Mouse (Mus musculus) forebrain, embryonic 12.5 days (tissue): ENCODE data around the gene Ankra2. TPM values are rescaled to one million over a fixed set of nuclear protein-coding genes. Genes with fewer than 3 reads are reported as not detected.

ENCODE experiments used
- ATAC-seq: fragments of 200-750 bp; cut with Nextera tagmentation; 2 replicates; pipeline ENCODE4 v1.8.0; 2017; ENCODE audit warnings: moderate TSS enrichment; ENCODE audit not compliant: low FRiP score
- H3K27ac ChIP-seq: fragments of 300-500 bp; sonication (generic); 2 replicates; pipeline ENCODE4 v1.5.1; 2016; ENCODE audit warnings: mild to moderate bottlenecking
- H3K27me3 ChIP-seq: fragments of 300-500 bp; sonication (generic); 2 replicates; pipeline ENCODE4 v1.6.1; 2016; ENCODE audit warnings: mild to moderate bottlenecking
- H3K36me3 ChIP-seq: fragments of 300-500 bp; sonication (generic); replicated peaks from 2 replicates; pipeline ENCODE4 v1.6.1; 2016; ENCODE audit warnings: mild to moderate bottlenecking
- H3K4me1 ChIP-seq: fragments of 300-500 bp; sonication (generic); 2 replicates; pipeline ENCODE4 v1.6.1; 2016
- H3K4me2 ChIP-seq: fragments of 300-500 bp; sonication (generic); 2 replicates; pipeline ENCODE4 v1.6.1; 2016; ENCODE audit warnings: mild to moderate bottlenecking, moderate library complexity
- H3K4me3 ChIP-seq: fragments of 300-500 bp; sonication (generic); replicated peaks from 2 replicates; pipeline ENCODE4 v1.5.1; 2016; ENCODE audit warnings: mild to moderate bottlenecking
- H3K9ac ChIP-seq: fragments of 300-500 bp; sonication (generic); 2 replicates; pipeline ENCODE4 v1.6.1; 2016; ENCODE audit warnings: mild to moderate bottlenecking
- H3K9me3 ChIP-seq: fragments of 300-500 bp; sonication (generic); 2 replicates; pipeline ENCODE4 v1.6.1; 2016
- WGBS: fragments of 180-500 bp; shearing (Covaris S2); methylation state at CpG from one replicate; pipeline ENCODE4 v1.1.7; 2016; 5-methylcytosine and 5-hydroxymethylcytosine counted together
- polyA plus RNA-seq: library from polyadenylated mRNA; unstranded; fragments of >200 nt; fragmentation: Nextera tagmentation; extraction: Ambion mirVana; gene quantifications from 2 replicates; pipeline ENCODE4 v1.2.1, GENCODE M21; 2016

Ankra2 gene
- polyA plus RNA-seq, 1 experiment from 2014 or later: 36.2 TPM

DNA sequence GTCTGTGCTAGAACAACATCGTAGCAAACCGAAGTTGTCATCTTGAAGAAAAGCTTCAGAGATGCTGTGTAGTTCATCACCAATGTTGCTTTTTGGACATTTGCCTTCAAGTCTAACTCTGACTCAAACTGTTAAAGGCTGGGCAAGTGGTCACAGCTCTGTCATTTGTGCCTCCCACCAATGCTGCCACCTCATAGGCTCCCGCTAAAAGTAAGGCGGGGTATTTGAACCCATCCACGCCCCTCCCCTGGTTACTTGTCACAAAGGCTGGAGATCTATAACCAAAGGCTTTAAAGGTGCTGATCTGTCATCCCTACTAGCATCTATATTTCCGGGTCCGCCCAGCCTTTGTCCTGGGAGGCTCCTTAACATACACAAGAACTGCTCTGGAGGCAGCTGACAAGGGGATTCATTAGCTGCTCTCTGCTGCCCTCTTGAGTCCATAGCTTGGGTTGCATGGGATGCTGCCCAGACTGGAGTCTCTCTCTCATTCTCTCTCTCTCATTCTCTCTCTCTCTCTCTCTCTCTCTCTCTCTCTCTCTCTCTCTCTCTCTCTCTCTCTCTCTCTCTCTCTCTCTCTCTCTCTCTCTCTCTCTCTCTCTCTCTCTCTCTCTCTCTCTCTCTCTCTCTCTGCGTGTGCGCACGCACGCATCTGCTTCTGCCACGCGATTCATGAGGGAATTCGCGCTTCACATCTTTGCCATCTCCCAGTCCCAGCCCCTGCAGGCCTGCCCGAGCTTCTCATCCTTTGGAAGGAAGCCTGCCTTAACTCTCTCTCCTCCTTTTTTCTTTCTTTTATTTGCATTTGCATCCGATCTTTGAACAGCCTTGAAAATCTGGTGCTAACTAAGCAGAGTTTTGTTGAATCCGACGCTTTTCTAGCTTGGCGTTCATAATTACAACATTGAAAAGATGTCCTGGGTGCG, 36.2 kb downstream of the Ankra2 start:
- peak; percentile 86 for ATAC-seq
- Histone ChIP-seq H3K36me3 (no peaks in the 10 kb centered on the region), H3K9me3 (no peaks in the 10 kb centered on the region), H3K9ac (no peak overlapping the region), H3K4me3 (no peak overlapping the region; the same call in 1 of the 2 replicates), H3K4me1 (no peaks in the 10 kb centered on the region), H3K27ac (no peak overlapping the region), H3K27me3 (no peaks in the 10 kb centered on the region), H3K4me2 (peak overlapping the region; percentile 17; the same call in 1 of the 2 replicates)
- WGBS: 58% methylated on average over 21 of the region's 21 CpGs

DNA sequence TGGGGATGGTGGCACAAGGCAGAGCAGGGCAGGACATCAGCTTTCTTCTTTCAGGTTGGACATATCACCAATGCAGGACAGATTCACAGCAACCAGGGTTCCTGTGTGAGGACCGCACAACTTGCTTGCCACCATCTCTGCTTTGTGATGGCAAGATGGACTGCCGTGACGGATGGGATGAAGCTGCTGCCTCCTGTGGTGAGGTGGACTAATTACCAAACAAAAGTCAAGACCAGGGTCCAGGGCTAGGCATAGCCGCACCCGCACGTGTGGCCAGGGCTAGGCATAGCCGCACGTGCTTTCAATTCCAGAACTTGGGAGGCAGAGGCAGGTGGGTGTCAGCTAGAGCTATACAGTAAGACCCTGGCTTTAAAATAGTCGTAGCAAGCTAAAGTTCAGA, 42.4 kb downstream of the Ankra2 start:
- no peak overlapping the region for H3K4me2 ChIP-seq
- no peaks in the 10 kb centered on the region for H3K27me3 ChIP-seq
- no peak overlapping the region for H3K27ac ChIP-seq
- H3K9ac ChIP-seq: no peak overlapping the region
- no peaks in the 10 kb centered on the region for H3K9me3 ChIP-seq
- H3K4me1 ChIP-seq: peaks cover 9% of the 10 kb centered on the region; the same call in 1 of the 2 replicates
- H3K4me3 ChIP-seq: no peak overlapping the region
- 90% methylated on average over 9 of the region's 9 CpGs for WGBS
- no peak for ATAC-seq
- H3K36me3 ChIP-seq: peaks cover 22% of the 10 kb centered on the region

DNA sequence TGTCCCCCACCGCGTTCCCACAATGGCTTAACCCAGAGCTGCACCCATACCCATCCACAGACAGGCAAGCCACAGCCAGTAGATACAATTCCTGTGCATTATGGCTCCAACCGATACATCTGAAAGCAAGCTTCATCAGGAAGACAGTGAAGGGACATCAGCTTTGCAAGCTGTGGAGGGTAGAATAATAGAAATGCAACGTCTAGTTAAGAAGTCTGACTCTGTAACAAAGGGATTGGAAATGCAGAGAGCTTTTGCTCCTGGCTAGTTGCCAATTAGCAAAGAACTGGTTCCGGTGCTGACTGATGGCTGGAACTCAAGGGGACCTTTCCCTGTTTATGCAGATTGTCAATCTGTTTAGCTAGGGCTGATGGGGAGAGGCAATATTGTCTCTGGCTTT, 43.5 kb downstream of the Ankra2 start:
- H3K9ac ChIP-seq: no peak overlapping the region
- peaks cover 34% of the 10 kb centered on the region for H3K36me3 ChIP-seq
- peaks cover 9% of the 10 kb centered on the region; the same call in 1 of the 2 replicates for H3K4me1 ChIP-seq
- no peak for ATAC-seq
- no peaks in the 10 kb centered on the region for H3K9me3 ChIP-seq
- WGBS: 38% methylated on average over 5 of the region's 5 CpGs
- no peaks in the 10 kb centered on the region for H3K27me3 ChIP-seq
- H3K27ac ChIP-seq: 0 out of 2 replicates have a peak overlapping the region, but pooled peaks have one; percentile 31
- no peak overlapping the region for H3K4me2 ChIP-seq
- H3K4me3 ChIP-seq: no peak overlapping the region

DNA sequence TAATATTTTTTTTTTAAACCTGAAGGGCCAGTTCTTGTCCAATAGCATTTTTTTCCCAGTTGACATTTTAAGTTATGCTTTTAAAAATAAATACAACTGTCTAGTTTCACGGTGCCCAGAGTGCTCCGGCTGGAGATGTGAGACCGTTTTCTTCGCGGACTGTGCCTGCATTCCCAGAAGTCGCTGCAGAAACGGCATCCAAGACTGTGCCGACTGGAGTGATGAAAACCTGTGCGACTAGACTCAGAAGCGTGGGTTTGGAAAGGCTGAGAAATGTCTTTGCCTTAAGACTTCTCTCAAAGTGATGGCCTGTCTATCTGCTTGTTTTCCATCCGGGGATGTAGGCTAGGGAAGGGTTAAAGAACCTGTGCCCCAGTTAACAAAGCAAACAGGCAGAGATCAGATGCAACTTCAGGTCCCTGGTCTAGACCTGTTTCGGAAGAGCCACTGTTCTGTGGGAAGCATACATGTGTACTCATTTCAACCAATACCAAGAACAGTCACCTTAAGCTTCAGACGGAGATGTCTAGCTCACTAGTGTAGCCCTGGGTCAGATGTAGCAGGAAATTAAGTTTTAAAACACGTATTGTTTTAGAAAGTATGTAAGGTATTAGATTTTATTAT, 44.1 kb downstream of the Ankra2 start:
- Histone ChIP-seq H3K36me3 (peaks cover 40% of the 10 kb centered on the region), H3K9me3 (no peaks in the 10 kb centered on the region), H3K4me1 (peaks cover 9% of the 10 kb centered on the region; the same call in 1 of the 2 replicates), H3K9ac (no peak overlapping the region), H3K27ac (no peak overlapping the region), H3K4me2 (no peak overlapping the region), H3K4me3 (no peak overlapping the region), H3K27me3 (no peaks in the 10 kb centered on the region)
- ATAC-seq: no peak
- whole genome bisulfite sequencing: 66% methylated on average over 14 of the region's 14 CpGs

DNA sequence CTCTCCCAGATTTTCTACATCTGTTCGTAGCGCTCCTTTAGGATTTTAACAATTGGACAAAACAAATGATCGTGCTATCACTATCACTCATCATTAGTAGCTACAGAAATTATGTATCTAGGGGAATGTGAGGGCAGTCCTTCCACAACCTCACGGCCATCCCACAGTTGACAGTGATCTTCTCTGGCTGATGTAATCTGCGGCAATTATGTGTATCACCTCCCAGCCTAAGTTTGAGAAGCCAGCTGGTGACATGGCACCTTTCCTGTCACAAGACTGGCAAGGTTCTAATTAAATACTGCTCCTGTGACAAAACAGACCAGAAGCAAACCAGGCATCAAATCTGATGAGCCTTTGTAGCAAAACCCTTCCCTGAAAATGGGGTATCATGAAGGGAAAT, 45.1 kb downstream of the Ankra2 start:
- no peak for ATAC-seq
- no peaks in the 10 kb centered on the region for H3K27me3 ChIP-seq
- H3K9ac ChIP-seq: no peak overlapping the region
- no peak overlapping the region for H3K4me3 ChIP-seq
- peaks cover 9% of the 10 kb centered on the region; the same call in 1 of the 2 replicates for H3K4me1 ChIP-seq
- 85% methylated on average over 5 of the region's 5 CpGs for WGBS
- no peaks in the 10 kb centered on the region for H3K9me3 ChIP-seq
- H3K4me2 ChIP-seq: no peak overlapping the region
- H3K36me3 ChIP-seq: peaks cover 48% of the 10 kb centered on the region
- no peak overlapping the region for H3K27ac ChIP-seq

DNA sequence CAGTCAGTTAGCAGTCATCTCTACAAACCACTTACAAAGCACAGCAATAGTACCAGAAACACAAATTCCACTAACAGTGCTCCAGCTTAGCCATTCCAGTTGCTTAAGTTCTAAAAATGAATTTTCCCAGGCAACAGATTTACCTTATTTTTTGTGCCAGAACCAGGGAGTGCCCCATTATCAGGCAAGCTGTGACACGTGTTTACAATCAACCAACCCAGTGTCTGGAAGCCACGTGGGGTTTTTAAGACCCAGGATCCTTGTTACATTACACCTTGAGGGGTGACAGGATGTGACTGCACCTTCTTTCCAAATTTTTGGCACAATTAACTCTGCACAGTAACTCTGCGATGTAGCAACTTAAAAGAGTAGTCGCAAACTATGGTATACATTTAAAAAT, 45.9 kb downstream of the Ankra2 start:
- no peak for ATAC-seq
- H3K36me3 ChIP-seq: peaks cover 56% of the 10 kb centered on the region
- no peak overlapping the region for H3K27ac ChIP-seq
- H3K9me3 ChIP-seq: no peaks in the 10 kb centered on the region
- H3K4me1 ChIP-seq: peaks cover 9% of the 10 kb centered on the region; the same call in 1 of the 2 replicates
- H3K9ac ChIP-seq: no peak overlapping the region
- H3K4me2 ChIP-seq: no peak overlapping the region
- H3K27me3 ChIP-seq: no peaks in the 10 kb centered on the region
- H3K4me3 ChIP-seq: no peak overlapping the region
- WGBS: 86% methylated on average over 4 of the region's 4 CpGs

DNA sequence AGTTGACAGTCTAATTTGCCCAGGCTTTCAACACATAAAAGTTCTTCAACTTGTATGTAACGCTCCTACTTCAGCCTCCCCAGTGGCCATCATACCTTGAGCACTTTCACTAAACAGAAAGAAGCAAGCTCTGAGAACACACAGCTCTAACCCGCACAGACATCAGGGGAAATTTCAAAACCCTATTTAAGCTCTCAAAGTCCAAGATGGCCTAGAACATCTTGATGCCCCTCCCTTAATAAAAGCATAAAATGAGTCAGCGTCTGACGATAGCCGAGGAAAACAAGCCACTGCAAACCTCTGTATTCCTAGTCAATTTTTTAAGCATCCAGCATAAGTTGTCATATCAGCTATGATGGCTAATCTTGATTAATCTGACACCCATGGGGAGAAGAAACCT, 48.7 kb downstream of the Ankra2 start:
- Histone ChIP-seq H3K36me3 (peaks cover 61% of the 10 kb centered on the region), H3K4me3 (no peak overlapping the region), H3K4me1 (peaks cover 17% of the 10 kb centered on the region), H3K9me3 (no peaks in the 10 kb centered on the region), H3K9ac (no peak overlapping the region), H3K4me2 (no peak overlapping the region), H3K27ac (no peak overlapping the region), H3K27me3 (no peaks in the 10 kb centered on the region)
- 96% methylated on average over 5 of the region's 5 CpGs for WGBS
- no peak for ATAC-seq

DNA sequence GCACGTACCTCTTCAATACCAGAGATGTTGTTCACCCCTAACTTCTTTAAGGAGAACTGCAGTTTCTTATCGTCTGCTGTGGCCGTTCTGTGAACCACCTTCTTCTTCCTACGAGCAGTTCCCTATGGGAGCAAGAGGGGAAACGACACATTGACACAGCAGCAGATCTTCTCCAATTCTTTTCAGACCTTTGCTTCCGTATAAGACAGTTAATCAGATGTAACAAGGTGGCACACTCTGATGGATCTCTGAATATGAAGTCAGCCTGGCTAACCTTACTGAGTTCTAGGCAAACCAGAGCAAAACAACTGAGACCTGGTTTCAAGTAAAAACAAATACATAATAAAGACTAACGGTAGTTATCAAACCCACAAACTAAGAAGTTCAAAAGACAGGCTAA, 50.8 kb downstream of the Ankra2 start:
- Histone ChIP-seq H3K27me3 (no peaks in the 10 kb centered on the region), H3K9ac (no peak overlapping the region), H3K4me3 (no peak overlapping the region), H3K9me3 (no peaks in the 10 kb centered on the region), H3K4me1 (peaks cover 16% of the 10 kb centered on the region), H3K36me3 (peaks cover 52% of the 10 kb centered on the region), H3K27ac (no peak overlapping the region), H3K4me2 (no peak overlapping the region)
- WGBS: 85% methylated on average over 7 of the region's 7 CpGs
- no peak for ATAC-seq

DNA sequence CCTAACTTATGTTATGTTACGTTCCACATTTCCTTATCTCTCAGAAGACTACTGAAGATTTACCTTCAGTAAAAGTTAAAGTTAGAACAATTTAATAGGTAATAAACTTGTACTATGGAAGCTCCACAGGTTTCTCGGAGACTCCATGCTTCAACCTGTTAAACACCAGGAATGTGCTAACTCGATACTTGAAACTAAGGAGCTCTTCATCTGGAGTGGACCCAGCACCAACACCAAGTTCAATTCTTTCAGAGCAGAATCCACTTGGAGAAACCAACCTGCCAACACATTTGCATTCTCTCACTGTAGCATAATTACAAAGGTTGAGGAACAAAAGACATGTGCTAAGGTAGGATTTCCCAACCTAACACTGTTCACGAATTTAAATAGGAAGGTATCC, 52.2 kb downstream of the Ankra2 start:
- Histone ChIP-seq H3K9me3 (no peaks in the 10 kb centered on the region), H3K27ac (no peak overlapping the region), H3K9ac (no peak overlapping the region), H3K36me3 (peaks cover 40% of the 10 kb centered on the region), H3K27me3 (no peaks in the 10 kb centered on the region), H3K4me3 (peak overlapping the region; percentile 100; the same call in 1 of the 2 replicates), H3K4me2 (peak overlapping the region; percentile 71), H3K4me1 (peaks cover 16% of the 10 kb centered on the region)
- no peak for ATAC-seq
- WGBS: 79% methylated on average over 4 of the region's 4 CpGs

DNA sequence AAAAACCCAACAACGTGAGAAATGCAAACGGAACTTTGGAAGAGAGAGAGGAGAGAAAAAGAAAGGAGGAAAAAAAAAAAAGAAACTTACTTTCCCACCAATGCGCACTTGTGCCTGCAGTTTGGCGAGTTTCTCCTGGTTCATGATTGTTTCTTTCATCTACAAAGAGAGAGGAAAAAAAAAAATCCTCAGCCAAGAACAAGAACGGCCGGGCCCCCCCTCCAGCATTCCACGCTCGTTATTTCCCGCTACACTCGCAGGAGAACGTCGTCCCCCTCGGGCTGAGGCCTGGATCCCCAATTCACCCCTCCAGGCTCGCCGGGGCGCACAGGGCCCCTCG, 53.2 kb downstream of the Ankra2 start:
- under 1% methylated on average over 17 of the region's 17 CpGs for WGBS
- Histone ChIP-seq H3K36me3 (peaks cover 30% of the 10 kb centered on the region), H3K4me1 (peaks cover 16% of the 10 kb centered on the region), H3K9ac (peak overlapping the region; percentile 99), H3K4me2 (peak overlapping the region; percentile 71), H3K27ac (peak overlapping the region; percentile 93), H3K27me3 (no peaks in the 10 kb centered on the region), H3K4me3 (peak overlapping the region; percentile 100), H3K9me3 (no peaks in the 10 kb centered on the region)
- no peak for ATAC-seq

DNA sequence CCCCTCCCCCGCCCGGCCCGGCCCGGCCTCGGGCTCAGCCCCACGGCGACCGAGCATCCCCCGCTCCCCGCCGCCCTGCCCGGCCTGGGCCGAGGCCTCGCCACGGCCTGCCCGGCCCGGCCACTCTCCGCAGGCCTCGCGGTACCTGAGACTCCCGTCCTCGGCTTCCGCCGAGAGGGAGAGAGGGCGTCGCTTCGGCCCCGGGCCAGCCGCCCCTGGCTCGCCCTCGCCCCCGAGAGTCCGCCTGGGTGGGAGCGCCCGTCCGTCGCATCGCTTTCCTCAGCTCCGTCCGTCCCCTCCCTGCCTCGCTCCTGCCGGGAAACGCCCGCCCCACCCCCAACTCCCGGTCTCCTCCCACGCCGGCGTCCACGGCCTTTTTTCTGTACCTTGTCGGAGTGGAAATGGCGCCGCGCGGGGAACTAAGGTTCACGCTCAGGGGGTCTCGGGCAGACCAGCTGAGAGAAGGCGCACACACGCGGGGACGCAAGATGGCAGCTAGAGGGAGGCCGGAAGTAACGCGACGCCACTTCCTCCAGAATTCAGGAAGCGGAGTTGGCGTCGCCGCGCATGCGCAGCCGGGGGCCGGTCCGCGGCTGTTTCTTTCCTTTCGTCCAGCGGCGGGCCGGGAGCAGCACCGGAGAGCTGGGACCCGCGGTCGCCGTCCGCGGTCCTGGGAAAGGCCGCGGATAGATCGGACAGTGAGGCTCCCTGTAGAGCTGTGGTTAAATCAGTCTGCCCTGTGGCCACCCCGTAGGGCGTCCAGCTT, 53.8 kb downstream of the Ankra2 start, which contains the start of gene Btf3:
Btf3 (minus strand) TSS at position 527 of the 766 bp plus-strand sequence.
- Histone ChIP-seq H3K4me3 (peak within 1 kb of the TSS; percentile 100), H3K4me2 (peak within 1 kb of the TSS; percentile 71), H3K36me3 (peaks cover 25% of the 10 kb centered on the region), H3K27ac (peak within 1 kb of the TSS; percentile 93), H3K9me3 (no peaks in the 10 kb centered on the region), H3K4me1 (peaks cover 16% of the 10 kb centered on the region), H3K9ac (peak within 1 kb of the TSS; percentile 99), H3K27me3 (no peaks in the 10 kb centered on the region)
- peak; percentile 93 for ATAC-seq
- under 1% methylated on average over 71 of the region's 90 CpGs for WGBS

DNA sequence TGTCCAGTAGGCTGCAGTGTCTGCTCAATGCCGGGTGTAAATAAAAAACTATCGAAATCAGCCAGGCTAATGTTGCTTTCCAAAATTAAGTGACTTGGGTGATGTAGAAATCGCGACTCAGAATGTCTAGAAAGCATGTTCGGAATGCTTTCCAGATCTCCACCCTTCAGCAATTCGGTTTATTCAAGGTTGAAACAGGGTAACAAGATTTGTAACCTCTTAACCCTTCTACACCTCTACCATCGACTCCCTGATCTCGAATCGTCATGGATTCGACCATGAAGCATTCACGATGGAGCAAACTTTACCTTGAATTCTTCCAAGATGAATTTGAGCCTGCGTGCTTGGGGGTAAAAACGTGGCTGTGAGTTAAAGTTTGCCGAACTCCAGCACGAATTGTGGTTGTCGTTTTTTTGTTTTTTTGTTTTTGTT, 54.4 kb downstream of the Ankra2 start:
- peak overlapping the region; percentile 100 for H3K4me3 ChIP-seq
- H3K27me3 ChIP-seq: no peaks in the 10 kb centered on the region
- peak; percentile 43; the same call in 1 of the 2 replicates for ATAC-seq
- peak overlapping the region; percentile 71 for H3K4me2 ChIP-seq
- 2% methylated on average over 16 of the region's 16 CpGs for WGBS
- H3K4me1 ChIP-seq: peaks cover 16% of the 10 kb centered on the region
- peak overlapping the region; percentile 93 for H3K27ac ChIP-seq
- no peaks in the 10 kb centered on the region for H3K9me3 ChIP-seq
- H3K36me3 ChIP-seq: peaks cover 19% of the 10 kb centered on the region
- peak overlapping the region; percentile 99 for H3K9ac ChIP-seq
